Mouse (Mus musculus) small intestine, adult 10 weeks (tissue): ENCODE data around the gene Lig3. TPM values are rescaled to one million over a fixed set of nuclear protein-coding genes. Genes with fewer than 3 reads are reported as not detected.

Experiments used
- polyA plus RNA-seq: library from polyadenylated mRNA; stranded (reverse); fragments of 350-450 nt; fragmentation: Illumina TruSeq; extraction: RNeasy Lipid Tissue Mini Kit (QIAGEN cat#74804); gene quantifications from one replicate; pipeline ENCODE4 v1.2.3, GENCODE M21; 2014; ENCODE audit warnings: low replicate concordance

Gene Lig3
- 17.4 TPM for polyA plus RNA-seq

GRCm38 (mm10) chr11:82780983-82781903, at the start of gene Lig3:
Gene Lig3 (plus strand): TSS chr11:82781108.

GRCm38 (mm10) chr11:82763742-82764437, 17.0 kb upstream of the Lig3 start, which contains the start of the genes Cct6b and Zfp830:
Gene Cct6b (minus strand): TSS chr11:82764321.
Gene Zfp830 (plus strand): TSS chr11:82764345.

Other genes starting within 250 kb of the Lig3 start
- 0.63 TPM for gene Cct6b, start 16.8 kb upstream of the Lig3 start, polyA plus RNA-seq
- 13.2 TPM for gene Zfp830, start 16.8 kb upstream of the Lig3 start, polyA plus RNA-seq
- gene Rffl, start 90.1 kb downstream of the Lig3 start, polyA plus RNA-seq: 10.2 TPM
- 4.3 TPM for gene Rad51d, start 109.5 kb downstream of the Lig3 start, polyA plus RNA-seq
- not detected for gene Fndc8, start 111.0 kb downstream of the Lig3 start, polyA plus RNA-seq
- 3.4 TPM for gene Nle1, start 127.3 kb downstream of the Lig3 start, polyA plus RNA-seq
- gene Unc45b, start 129.4 kb downstream of the Lig3 start, polyA plus RNA-seq: 0.59 TPM
- 14.2 TPM for gene Slfn5, start 170.2 kb downstream of the Lig3 start, polyA plus RNA-seq
- gene Slfn9, start 210.7 kb downstream of the Lig3 start, polyA plus RNA-seq: 36.9 TPM
- 6.9 TPM for gene Slfn8, start 239.7 kb downstream of the Lig3 start, polyA plus RNA-seq